Mouse (Mus musculus): ENCODE data around the gene Gm20671.
"Not testable (repeated sequence)": the region's sequence is repeated elsewhere in the genome, so short reads cannot be mapped to it uniquely, and the experiment has no call there.

Gm20671 gene

GRCm38 (mm10) chr5:32735779-32736178, 91.1 kb downstream of the Gm20671 start:
- no peak for DNase-seq (ENCODE audit: extremely low read depth, low read depth)

DNA sequence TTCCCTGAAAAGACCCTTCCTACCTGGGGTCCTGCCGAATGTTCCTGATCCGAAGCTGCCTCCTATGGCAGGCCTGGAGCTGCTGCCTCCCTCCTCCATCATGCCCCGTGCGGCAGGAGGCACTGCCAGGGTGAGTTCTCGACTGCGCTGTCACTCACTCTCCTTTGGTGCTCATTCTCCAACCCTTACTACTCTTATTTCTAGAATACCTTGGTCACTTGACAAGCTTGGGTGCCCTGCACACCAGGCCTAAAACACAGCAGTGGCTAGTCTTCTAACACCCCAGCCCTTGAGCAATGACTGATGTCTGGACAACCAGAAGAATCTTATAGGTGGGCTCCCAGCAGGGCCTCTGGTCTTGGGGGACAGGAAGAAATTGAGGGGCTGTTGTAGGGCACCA, 93.0 kb downstream of the Gm20671 start:
- not testable (repeated sequence) for DNase-seq (ENCODE audit: extremely low read depth, low read depth)

DNA sequence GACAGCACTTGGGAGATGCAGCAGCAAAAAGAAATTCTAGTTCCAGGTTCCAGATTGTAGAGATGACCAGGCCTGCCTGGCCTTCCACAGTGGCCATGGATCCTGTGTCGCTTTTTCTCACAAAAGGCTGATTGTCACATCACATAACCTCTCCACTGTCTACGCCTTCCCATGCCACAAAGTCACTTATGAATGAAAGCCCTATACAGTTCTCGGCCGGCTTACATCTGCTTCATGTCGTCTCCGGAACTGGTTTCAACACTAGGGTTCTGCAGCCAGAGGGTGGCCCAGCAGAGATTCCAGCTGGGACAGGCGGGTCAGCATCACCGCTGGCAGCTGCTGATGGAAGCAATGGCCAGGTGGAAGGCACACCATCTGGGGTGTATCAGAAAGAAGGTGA, 98.1 kb downstream of the Gm20671 start:
- DNase-seq (ENCODE audit: extremely low read depth, low read depth) = no peak

DNA sequence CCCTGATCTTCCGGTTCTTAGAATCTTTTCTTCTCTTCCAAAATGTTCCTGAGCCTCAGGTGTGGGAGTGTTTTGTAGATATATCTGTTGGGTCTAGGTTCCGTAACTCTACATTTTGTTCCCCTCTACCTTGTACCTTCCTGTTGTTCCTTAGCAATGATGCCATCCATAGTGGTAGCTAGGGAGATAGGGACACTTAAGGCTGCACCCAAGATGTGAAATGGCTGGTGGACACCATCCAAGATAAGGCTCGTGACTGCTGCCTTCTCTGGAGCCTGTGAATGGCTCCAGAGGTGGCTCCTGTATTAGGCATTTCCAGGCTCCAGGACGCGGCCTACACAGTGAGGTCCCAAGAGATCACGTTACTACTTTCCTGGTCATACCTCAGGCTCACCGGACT, 98.6 kb downstream of the Gm20671 start:
- no peak for DNase-seq (ENCODE audit: extremely low read depth, low read depth)

DNA sequence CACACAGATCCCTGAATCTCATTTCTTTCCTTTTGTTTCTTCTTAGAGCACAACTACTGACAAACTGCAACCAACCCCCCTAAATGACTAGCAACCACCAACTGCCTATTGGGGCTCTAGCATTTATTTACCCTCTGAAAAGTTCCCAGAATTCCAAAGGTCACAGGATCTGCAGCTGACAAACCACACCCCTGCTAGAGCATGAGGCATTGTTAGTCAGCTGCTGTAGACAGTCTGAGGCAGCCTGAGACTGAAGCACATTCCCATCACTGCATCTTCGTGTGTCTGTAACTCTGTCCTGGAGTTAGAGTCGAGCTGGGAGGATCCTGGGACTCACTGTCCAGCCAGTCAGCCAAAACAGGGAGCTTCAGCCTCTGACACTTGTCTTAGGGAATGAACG, 101.5 kb downstream of the Gm20671 start:
- DNase-seq (ENCODE audit: extremely low read depth, low read depth) = not testable (repeated sequence)

GRCm38 (mm10) chr5:32723981-32724380, 102.9 kb downstream of the Gm20671 start:
- no peak for DNase-seq (ENCODE audit: extremely low read depth, low read depth)

DNA sequence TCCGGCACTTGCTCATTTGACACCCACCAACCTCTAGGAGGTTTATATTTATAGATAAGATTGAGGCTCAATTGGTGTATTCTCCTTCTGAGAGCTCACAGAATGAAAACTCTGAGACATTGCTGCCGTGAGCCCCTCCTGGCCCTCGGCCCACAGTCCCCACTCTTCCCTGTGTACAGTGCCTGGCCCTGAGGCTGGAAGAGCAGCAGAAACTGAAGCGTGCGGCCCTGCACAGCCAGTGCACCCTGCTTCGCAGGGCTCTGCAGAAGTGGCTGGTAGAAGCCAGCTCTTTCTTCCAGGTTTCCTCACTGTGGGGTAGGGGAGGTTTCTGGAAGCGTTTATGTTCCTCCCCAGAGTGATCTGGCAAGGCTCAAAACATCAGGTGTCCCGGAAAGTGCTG, 104.2 kb downstream of the Gm20671 start:
- not testable (repeated sequence) for DNase-seq (ENCODE audit: extremely low read depth, low read depth)

GRCm38 (mm10) chr5:32722263-32722662, 104.6 kb downstream of the Gm20671 start:
- no peak for DNase-seq (ENCODE audit: extremely low read depth, low read depth)

- DNase-seq (ENCODE audit: extremely low read depth, low read depth) = no peak
Observed at GRCm38 (mm10) chr5:32721316-32721715, 105.6 kb downstream of the Gm20671 start.

- no peak for DNase-seq (ENCODE audit: extremely low read depth, low read depth)
Observed at GRCm38 (mm10) chr5:32720416-32720815, 106.5 kb downstream of the Gm20671 start.

- no peak for DNase-seq (ENCODE audit: extremely low read depth, low read depth)
Observed at GRCm38 (mm10) chr5:32718916-32719315, 108.0 kb downstream of the Gm20671 start.

GRCm38 (mm10) chr5:32717726-32718125, 109.2 kb downstream of the Gm20671 start:
- DNase-seq (ENCODE audit: extremely low read depth, low read depth) = no peak

DNA sequence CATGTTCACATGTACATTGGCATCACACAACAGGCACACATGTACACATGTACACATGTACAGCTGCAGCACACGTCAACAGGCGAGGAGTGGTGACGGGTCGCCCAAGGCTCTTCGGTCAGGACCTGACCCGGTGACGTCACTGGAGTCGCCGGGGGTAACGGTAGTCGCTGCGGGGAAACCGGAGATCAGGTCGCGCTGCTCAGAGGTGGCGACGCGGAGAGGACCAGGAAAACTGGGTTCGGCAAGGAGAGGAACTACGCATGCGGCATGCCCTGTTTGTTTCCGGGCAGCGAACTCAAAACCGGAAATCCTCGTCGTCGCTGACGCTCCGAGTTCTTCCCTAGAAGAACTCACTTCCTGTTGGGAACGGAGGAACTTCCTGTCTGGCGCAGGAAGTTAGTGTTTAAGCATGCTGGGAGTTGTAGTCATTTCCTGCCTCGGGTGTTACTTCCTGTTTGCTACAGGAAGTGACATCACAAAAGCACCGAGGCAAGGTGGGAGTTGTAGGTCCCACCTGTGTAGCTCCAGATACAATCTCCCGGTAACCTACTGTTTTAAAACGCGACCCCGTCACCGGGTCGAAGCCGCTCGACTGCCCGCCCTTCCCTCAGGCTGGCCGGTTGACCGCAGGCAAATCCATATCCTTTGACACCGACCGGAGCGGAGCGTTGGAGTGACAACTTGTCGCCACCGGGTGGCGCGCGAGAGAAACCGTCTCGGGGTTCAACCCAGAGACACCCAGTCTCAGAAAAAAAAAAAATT, 113.0 kb downstream of the Gm20671 start:
- peak; percentile 100 for DNase-seq (ENCODE audit: extremely low read depth, low read depth)

DNA sequence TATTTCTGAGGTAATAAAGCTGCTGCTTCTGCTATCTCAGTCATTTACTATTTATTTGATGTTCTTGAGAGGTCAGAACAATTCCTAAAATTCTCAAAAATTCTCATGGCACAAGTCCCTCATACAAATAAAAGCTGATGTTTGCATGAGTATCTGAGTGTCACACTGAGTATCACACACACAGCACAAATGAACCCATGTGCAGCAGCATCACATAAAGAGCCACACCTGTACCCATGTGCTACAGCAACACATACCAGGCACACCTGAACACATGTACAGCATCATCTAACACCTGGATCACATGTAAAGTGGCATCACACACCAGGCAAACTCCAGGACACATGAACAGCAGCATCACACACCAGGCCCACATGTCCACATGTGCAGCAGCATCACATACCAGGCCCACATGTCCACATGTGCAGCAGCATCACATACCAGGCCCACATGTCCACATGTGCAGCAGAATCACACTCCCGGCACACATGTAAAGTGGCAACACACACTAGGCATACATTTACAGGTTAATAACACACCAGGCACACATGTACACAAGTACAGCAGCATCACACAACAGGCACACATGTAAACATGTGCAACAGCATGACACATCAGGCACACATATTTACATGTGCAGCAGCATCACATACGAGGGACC, 113.7 kb downstream of the Gm20671 start:
- DNase-seq (ENCODE audit: extremely low read depth, low read depth) = peak; percentile 60

DNA sequence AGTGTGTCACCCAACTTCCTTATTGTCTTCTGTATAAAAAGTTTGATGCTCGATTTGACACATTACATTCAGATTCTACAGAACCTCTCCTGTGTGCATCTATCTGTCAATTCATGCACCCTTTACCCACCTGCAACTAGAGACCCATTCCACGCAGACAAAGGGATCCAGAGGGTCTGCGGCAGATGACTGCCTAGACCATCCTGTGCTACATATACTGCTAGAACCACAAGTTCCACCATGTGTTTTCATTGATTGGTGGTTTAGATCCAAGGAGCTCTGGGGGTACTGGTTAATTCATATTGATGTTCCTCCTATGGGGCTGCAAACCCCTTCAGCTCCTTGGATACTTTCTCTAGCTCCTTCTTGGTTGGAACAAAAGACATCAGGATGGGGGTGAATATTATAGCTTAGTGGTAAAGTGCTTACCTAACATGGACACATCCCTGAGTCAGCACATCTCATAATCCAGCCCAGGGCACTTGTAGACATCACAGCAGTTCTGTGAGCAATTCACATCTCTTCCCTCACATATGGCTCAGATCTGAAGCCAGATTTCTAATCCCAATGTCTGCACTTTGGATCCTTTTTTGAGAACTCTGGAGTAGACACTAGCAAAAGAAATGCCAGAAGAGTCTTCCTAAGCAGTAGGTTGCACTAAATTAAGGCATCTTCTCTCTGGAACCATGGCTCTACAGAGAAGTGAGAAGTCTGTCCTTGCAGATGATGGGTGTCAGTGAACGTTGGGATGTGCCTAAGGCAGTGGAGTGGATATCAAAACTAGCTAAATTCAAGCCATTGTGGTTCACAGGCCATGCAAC, 114.5 kb downstream of the Gm20671 start:
- peak; percentile 16 for DNase-seq (ENCODE audit: extremely low read depth, low read depth)

- no peak for DNase-seq (ENCODE audit: extremely low read depth, low read depth)
Observed at GRCm38 (mm10) chr5:32711485-32711884, 115.4 kb downstream of the Gm20671 start.

DNA sequence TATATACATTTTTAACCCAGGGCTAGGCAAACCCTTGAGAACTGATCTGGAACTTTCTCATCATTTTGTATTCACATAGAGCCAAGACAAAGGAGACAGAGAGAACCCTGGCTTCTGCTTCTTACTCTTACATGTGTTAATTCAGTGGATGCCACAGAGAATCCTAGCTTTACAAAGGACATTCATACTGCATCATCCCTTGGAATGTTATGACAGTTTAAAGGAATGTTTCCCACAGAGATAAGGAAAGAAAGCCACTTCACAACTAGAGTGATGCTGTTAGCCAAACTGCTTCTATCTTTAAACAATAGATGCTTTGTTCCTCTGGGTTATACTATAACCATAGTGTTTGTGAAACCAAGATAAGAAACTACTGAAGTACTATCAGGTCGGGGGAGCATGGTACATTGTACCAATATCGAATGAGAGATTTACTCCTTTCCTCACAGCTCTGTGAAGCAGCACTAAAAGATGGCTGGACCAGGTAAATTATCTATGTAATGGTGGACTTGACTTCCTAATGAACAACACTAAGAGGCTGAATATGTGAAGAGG, 120.6 kb downstream of the Gm20671 start:
- no peak for DNase-seq (ENCODE audit: extremely low read depth, low read depth)

GRCm38 (mm10) chr5:32697208-32697867, 129.6 kb downstream of the Gm20671 start:
- no peak for DNase-seq (ENCODE audit: extremely low read depth, low read depth)

GRCm38 (mm10) chr5:32693411-32693810, 133.5 kb downstream of the Gm20671 start:
- no peak for DNase-seq (ENCODE audit: extremely low read depth, low read depth)
